Mouse (Mus musculus): ENCODE results near the gene Otud7b. TPM values are rescaled to one million over a fixed set of nuclear protein-coding genes. Genes with fewer than 3 reads are reported as not detected.

Gene Otud7b
- polyA plus RNA-seq, 1 experiment from 2014 or later = 9.0 TPM

GRCm38 (mm10) chr3:96199731-96200130 is 95.4 kb downstream of the Otud7b start:
- no peaks in the 10 kb centered on the region for H3K27me3 ChIP-seq (ENCODE audit: control insufficient read depth, insufficient read depth, low read length)
- no peak overlapping the region for H3K27ac ChIP-seq (ENCODE audit: low read depth, low read length)
- ATAC-seq (ENCODE audit: insufficient read depth, low FRiP score, low TSS enrichment) (no peak), DNase-seq (ENCODE audit: low spot score) (no peak)
- H3K4me1 ChIP-seq (ENCODE audit: control insufficient read depth, insufficient read depth, low read length) = peaks cover 5% of the 10 kb centered on the region
- no peaks in the 10 kb centered on the region; the same call in 1 of the 2 replicates for H3K36me3 ChIP-seq (ENCODE audit: control insufficient read depth, insufficient read depth, low read length)
- 66% methylated on average over 2 of the region's 2 CpGs for WGBS
- no peak overlapping the region for H3K4me3 ChIP-seq (ENCODE audit: low read depth, low read length)
- H3K9ac ChIP-seq (ENCODE audit: low read length) = no peak overlapping the region
- no peak overlapping the region for H3K4me2 ChIP-seq (ENCODE audit: low read depth)
- no peaks in the 10 kb centered on the region for H3K9me3 ChIP-seq (ENCODE audit: control insufficient read depth, low read length)

DNA sequence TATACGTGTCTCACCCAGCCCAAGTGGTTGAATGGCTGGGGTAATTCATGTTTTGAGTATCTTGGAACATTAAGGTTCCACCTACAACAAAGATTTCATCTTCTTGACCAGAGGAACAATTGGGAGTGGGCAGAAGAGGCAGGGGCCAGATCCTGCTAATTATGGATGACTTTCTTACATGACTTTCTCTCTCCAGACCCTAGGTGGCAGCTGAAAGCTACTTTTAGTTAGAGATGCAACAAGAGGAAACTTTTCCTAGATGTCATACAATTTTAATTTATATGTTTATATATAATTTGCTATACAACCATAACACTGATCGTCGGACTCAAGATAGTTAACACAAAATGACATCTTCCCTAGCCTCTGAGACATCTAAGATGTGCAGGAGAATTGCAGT is 103.5 kb downstream of the Otud7b start:
- no peaks in the 10 kb centered on the region for H3K36me3 ChIP-seq (ENCODE audit: control insufficient read depth, insufficient read depth, low read length)
- 89% methylated on average over 3 of the region's 3 CpGs for WGBS
- no peaks in the 10 kb centered on the region for H3K27me3 ChIP-seq (ENCODE audit: control insufficient read depth, insufficient read depth, low read length)
- no peak overlapping the region for H3K9ac ChIP-seq (ENCODE audit: low read length)
- H3K9me3 ChIP-seq (ENCODE audit: control insufficient read depth, low read length) = no peaks in the 10 kb centered on the region
- H3K4me1 ChIP-seq (ENCODE audit: control insufficient read depth, insufficient read depth, low read length) = no peaks in the 10 kb centered on the region
- no peak for ATAC-seq (ENCODE audit: insufficient read depth, low FRiP score, low TSS enrichment)
- DNase-seq (ENCODE audit: low spot score) = no peak
- H3K4me3 ChIP-seq (ENCODE audit: low read depth, low read length) = no peak overlapping the region
- H3K27ac ChIP-seq (ENCODE audit: low read depth, low read length) = no peak overlapping the region
- no peak overlapping the region for H3K4me2 ChIP-seq (ENCODE audit: low read depth)

- no peak for DNase-seq (ENCODE audit: low spot score)
- Histone ChIP-seq H3K27ac (ENCODE audit: low read depth, low read length) (no peak overlapping the region), H3K4me1 (ENCODE audit: control insufficient read depth, insufficient read depth, low read length) (no peaks in the 10 kb centered on the region), H3K27me3 (ENCODE audit: control insufficient read depth, insufficient read depth, low read length) (no peaks in the 10 kb centered on the region), H3K9ac (ENCODE audit: low read length) (no peak overlapping the region), H3K36me3 (ENCODE audit: control insufficient read depth, insufficient read depth, low read length) (no peaks in the 10 kb centered on the region), H3K9me3 (ENCODE audit: control insufficient read depth, low read length) (no peaks in the 10 kb centered on the region), H3K4me2 (ENCODE audit: low read depth) (no peak overlapping the region), H3K4me3 (ENCODE audit: low read depth, low read length) (no peak overlapping the region)
- ATAC-seq (ENCODE audit: insufficient read depth, low FRiP score, low TSS enrichment) = no peak
- 28% methylated on average over 15 of the region's 15 CpGs for WGBS
Observed at GRCm38 (mm10) chr3:96209242-96209641, 104.9 kb downstream of the Otud7b start.

Other genes starting within 250 kb of the Otud7b start
- 65.9 and 69.6 TPM in 2 replicates for gene Prpf3, start 248.6 kb upstream of the Otud7b start, polyA plus RNA-seq (2014; fragmentation: Nextera tagmentation; extraction: Ambion mirVana)
- 347 and 348 TPM in 2 replicates for gene Mrps21, start 233.0 kb upstream of the Otud7b start, polyA plus RNA-seq (2014; fragmentation: Nextera tagmentation; extraction: Ambion mirVana)
- gene Ciart, start 222.3 kb upstream of the Otud7b start, polyA plus RNA-seq (2014; fragmentation: Nextera tagmentation; extraction: Ambion mirVana) = 3.3 and 5.0 TPM in 2 replicates
- 10.8 and 14.6 TPM in 2 replicates for gene BC028528, start 212.5 kb upstream of the Otud7b start, polyA plus RNA-seq (2014; fragmentation: Nextera tagmentation; extraction: Ambion mirVana)
- 35.9 and 36.2 TPM in 2 replicates for gene Aph1a, start 210.6 kb upstream of the Otud7b start, polyA plus RNA-seq (2014; fragmentation: Nextera tagmentation; extraction: Ambion mirVana)
- 35.7 and 36.5 TPM in 2 replicates for gene Car14, start 199.8 kb upstream of the Otud7b start, polyA plus RNA-seq (2014; fragmentation: Nextera tagmentation; extraction: Ambion mirVana)
- gene Anp32e, start 175.3 kb upstream of the Otud7b start, polyA plus RNA-seq (2014; fragmentation: Nextera tagmentation; extraction: Ambion mirVana) = 119 and 131 TPM in 2 replicates
- gene Plekho1, start 108.5 kb upstream of the Otud7b start, polyA plus RNA-seq (2014; fragmentation: Nextera tagmentation; extraction: Ambion mirVana) = 72.8 and 79.5 TPM in 2 replicates
- 31.0 and 32.2 TPM in 2 replicates for gene Vps45, start 46.1 kb upstream of the Otud7b start, polyA plus RNA-seq (2014; fragmentation: Nextera tagmentation; extraction: Ambion mirVana)
- gene Mtmr11, start 57.5 kb downstream of the Otud7b start, polyA plus RNA-seq (2014; fragmentation: Nextera tagmentation; extraction: Ambion mirVana) = 7.1 and 11.7 TPM in 2 replicates
- 233 TPM in 2 replicates for gene Sf3b4, start 67.8 kb downstream of the Otud7b start, polyA plus RNA-seq (2014; fragmentation: Nextera tagmentation; extraction: Ambion mirVana)
- 14.1 and 14.5 TPM in 2 replicates for gene Sv2a, start 76.6 kb downstream of the Otud7b start, polyA plus RNA-seq (2014; fragmentation: Nextera tagmentation; extraction: Ambion mirVana)
- 63.3 and 70.4 TPM in 2 replicates for gene Bola1, start 115.2 kb downstream of the Otud7b start, polyA plus RNA-seq (2014; fragmentation: Nextera tagmentation; extraction: Ambion mirVana)
- 2.4 TPM in 1 of 2 replicates, not detected in the other for gene Hist2h2ab, start 115.3 kb downstream of the Otud7b start, polyA plus RNA-seq (2014; fragmentation: Nextera tagmentation; extraction: Ambion mirVana)
- 7.8 and 12.7 TPM in 2 replicates for gene Hist2h2ac, start 116.4 kb downstream of the Otud7b start, polyA plus RNA-seq (2014; fragmentation: Nextera tagmentation; extraction: Ambion mirVana)
- 6.8 and 8.6 TPM in 2 replicates for gene Hist2h2be, start 116.6 kb downstream of the Otud7b start, polyA plus RNA-seq (2014; fragmentation: Nextera tagmentation; extraction: Ambion mirVana)
- gene Hist2h3c2, start 134.6 kb downstream of the Otud7b start, polyA plus RNA-seq (2014; fragmentation: Nextera tagmentation; extraction: Ambion mirVana) = 5.8 and 6.7 TPM in 2 replicates
- gene Hist2h2aa2, start 135.7 kb downstream of the Otud7b start, polyA plus RNA-seq (2014; fragmentation: Nextera tagmentation; extraction: Ambion mirVana) = 24.5 and 46.0 TPM in 2 replicates
- 11.4 and 24.5 TPM in 2 replicates for gene Hist2h2aa1, start 141.0 kb downstream of the Otud7b start, polyA plus RNA-seq (2014; fragmentation: Nextera tagmentation; extraction: Ambion mirVana)
- 0.42 TPM in 1 of 2 replicates, not detected in the other for gene Hist2h3c1, start 142.2 kb downstream of the Otud7b start, polyA plus RNA-seq (2014; fragmentation: Nextera tagmentation; extraction: Ambion mirVana)
- 5.8 and 5.9 TPM in 2 replicates for gene Hist2h4, start 158.8 kb downstream of the Otud7b start, polyA plus RNA-seq (2014; fragmentation: Nextera tagmentation; extraction: Ambion mirVana)
- gene Hist2h3b, start 164.1 kb downstream of the Otud7b start, polyA plus RNA-seq (2014; fragmentation: Nextera tagmentation; extraction: Ambion mirVana) = 55.7 and 56.1 TPM in 2 replicates
- 17.3 and 22.2 TPM in 2 replicates for gene Hist2h2bb, start 165.2 kb downstream of the Otud7b start, polyA plus RNA-seq (2014; fragmentation: Nextera tagmentation; extraction: Ambion mirVana)
- gene Fcgr1, start 189.4 kb downstream of the Otud7b start, polyA plus RNA-seq (2014; fragmentation: Nextera tagmentation; extraction: Ambion mirVana) = 0.80 and 2.5 TPM in 2 replicates